Mouse (Mus musculus): Measurements from ENCODE around the gene Slc24a2. TPM values are rescaled to one million over a fixed set of nuclear protein-coding genes. Genes with fewer than 3 reads are reported as not detected.

Slc24a2 gene
- total RNA-seq, 2 experiments from 2014 or later: 1.3 to 2.8 TPM

DNA sequence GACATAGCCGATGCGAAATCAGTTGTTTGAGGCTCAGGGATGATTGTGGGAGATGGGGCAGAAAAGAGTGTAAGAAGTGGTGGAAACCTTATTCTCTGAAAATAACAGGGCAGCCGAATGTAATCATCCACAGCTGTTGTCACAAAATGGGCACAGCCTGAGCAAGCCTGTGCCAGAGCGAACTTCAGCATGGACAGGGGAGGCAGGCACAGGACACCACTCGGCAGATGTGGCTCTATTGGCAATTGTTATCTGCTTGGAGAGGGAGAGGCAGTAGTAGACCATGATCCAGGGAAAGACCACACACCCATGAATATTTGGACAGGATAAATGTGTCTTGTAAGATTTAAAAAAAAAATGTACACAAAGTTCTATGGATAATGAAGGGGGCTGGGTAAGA, 253.0 kb downstream of the Slc24a2 start:
- no peak for DNase-seq
- intact Hi-C loops (cut with DNase I): no loop called here

DNA sequence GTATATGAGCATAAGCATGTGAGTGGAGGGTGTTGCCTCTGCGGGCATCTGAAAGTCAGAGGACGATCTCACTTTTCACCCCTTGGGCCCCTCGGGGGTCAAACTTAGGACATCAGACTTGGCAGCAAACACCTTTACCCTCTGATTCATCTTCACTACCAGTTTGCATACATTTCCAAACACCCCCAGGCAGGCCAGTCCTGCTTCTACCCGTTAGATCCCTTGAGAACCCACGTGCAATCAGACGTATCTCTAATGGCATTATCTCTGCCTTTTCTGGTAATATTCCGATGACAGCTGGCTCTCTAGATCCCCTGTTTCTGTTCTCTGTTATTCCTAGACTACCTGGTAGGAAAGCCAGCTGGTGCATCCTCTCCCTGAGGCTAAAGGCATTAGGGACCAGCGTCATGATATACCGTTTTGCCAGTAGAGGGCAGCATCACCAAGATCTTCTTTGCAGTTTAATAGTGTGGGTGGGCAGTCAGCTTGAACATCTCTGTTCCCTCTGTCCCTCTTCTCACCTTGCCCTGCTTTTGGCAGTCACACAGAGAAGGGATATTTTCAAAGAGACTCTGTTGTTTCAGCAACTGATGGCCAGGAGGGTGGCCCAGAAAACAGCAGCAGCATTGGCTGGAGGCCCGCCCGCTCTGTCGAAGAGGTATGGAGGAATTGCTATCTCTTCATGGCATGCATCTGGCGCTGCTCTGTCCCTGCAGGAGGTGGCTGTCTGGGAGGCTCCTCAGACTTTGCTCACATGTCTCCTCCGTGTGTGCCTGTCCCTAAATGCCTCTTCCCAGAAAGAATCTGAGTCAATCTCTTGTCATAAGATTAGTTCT, 272.5 kb downstream of the Slc24a2 start:
- peak; percentile 42 to 52 for DNase-seq
- intact Hi-C loops (cut with DNase I): loop anchor here (5.0 kb wide), 1 partner anchor 405 kb away; no protein-coding TSS in a partner anchor

DNA sequence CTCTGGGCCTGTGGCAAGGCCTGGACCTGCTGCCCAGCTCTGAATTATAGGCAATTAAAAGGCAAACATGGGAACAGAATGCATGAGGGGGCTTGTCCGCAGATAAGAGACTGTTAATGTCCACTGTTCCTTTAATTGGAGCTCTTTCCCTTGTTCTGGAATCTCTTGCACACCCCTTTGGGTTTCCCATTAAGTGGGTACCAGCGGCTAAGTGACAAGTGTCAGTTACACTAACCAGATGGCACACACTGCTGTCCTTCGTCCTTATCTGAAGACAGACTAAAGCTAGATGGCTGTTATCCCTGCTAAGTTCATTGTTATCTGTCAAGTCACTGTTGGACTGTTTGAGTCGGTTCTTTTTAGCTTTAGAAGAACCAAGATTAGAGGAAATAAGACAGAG, 274.8 kb downstream of the Slc24a2 start:
- intact Hi-C loops (cut with DNase I): loop anchor here (5.0 kb wide), 1 partner anchor 407 kb away; no protein-coding TSS in a partner anchor
- no peak for DNase-seq

DNA sequence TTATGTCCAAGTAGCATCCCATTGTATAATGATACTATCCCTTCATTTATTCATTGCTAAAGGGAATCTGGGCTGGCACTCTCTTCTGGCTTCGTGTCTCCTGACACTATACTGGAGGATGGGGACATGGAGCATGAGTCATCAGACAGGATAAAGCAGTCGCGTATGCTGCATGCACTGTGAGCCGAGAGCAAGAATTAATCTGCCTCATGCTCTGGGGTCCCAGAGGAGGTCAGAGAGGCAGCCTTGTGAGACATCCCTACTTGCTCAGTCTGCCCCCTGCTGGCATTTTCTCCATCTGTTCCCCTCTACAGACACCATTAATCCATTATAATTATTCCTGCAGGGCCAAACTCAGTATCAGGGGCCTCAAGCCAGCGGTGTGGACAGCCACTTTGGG, 276.8 kb downstream of the Slc24a2 start:
- no peak for DNase-seq
- intact Hi-C loops (cut with DNase I): no loop called here

DNA sequence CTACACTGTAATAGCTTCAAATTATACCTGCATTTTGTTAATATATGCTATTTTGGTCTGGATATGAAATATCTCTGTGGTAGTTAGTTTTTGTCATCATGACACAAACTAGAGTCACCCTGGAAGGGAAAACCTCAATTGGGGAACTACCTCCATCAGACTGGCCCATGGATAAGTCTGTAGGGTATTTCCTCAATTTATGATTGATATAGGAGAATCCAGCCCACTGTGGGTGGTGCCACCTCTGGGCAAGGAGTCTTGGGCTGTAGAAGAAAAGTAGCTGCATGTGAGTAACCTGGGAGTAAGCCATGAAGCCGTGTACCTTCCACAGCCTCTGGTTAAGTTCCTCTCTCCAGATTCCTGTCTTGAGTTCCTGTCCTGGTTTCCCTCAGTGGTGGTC, 281.5 kb downstream of the Slc24a2 start:
- DNase-seq: no peak
- intact Hi-C loops (cut with DNase I): no loop called here

DNA sequence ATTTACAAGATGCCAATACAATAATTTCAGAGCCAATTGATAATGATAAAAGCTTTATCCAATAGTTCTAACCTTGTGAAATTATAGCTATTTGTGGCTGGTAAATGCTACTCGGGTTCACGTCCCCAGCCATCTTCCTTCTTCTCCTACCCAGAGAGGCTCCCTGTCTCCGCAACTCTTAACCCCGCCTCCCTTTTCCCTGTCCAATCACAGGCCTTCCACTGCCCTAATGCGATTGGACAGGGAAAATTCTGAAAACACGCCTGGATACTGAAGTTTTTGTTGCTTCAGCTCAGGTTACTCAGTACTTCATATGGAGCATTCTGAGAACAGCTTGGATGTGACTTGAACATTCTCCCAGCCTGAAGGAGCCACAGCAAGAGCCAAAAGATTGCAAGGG, 287.0 kb downstream of the Slc24a2 start:
- intact Hi-C loops (cut with DNase I): no loop called here

DNA sequence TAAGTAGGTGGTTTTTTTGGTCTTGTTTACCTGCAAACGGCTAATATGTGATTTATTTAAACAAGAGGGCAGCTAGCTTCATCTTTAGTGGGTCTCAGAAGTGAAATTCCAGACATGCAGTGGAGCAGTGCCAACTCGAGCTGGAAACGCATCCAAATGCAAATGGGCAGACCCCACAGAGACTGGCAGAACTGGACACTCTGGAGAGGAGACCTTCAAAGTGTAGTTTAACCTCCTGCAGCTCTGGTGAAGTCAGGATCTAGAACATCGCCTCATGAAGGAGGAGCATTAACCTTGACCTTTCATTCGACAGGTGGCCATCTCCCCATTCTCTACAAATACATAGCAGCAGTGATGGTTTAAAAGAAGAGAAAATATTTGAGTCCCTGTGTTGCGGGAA, 287.6 kb downstream of the Slc24a2 start:
- no peak for DNase-seq
- intact Hi-C loops (cut with DNase I): no loop called here

More for the DNA sequence above, 287.0 kb downstream of the Slc24a2 start:
- no peak for DNase-seq

DNA sequence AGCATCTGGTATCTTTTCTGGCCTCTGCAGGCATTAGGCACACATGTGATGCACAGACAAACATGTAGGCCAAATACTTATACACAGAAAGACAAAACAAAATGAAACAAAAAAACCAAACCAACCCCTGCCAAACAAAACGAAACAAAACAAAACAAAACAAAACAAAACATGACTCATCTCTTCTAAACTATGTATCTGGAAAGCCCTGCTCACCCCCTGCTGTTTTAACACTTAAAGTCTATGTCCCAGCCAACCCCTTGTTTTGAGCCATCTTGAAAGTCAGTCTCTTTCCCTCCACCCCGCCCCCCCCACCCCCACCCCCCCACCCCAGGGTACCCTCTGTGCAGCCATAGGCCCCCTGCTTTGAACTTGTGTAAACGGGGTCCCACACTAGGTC, 293.6 kb downstream of the Slc24a2 start:
- intact Hi-C loops (cut with DNase I): no loop called here
- no peak for DNase-seq

DNA sequence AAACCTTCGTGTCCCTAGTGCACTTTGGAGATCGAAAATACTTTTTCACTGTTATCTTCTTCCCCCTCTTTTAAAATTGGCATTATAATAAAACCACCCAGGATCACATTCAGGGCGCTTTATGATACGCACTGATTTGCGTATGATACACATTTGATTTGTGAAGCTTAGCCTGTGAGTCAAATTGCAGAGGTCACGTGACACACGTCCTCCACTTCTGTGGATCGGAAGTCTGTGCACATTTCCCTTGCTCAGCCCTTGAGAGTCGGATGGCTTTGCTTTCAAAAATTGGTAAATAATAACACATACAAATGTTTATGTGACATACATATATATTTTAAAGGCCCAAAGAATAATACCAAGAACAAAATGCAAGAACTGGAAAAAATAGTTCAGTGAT, 294.1 kb downstream of the Slc24a2 start:
- intact Hi-C loops (cut with DNase I): no loop called here
- no peak for DNase-seq

All from heart, postnatal 36 days (tissue).